Mouse (Mus musculus): Measurements from ENCODE around the gene Lpxn. TPM values are rescaled to one million over a fixed set of nuclear protein-coding genes. Genes with fewer than 3 reads are reported as not detected.

Lpxn gene
- polyA plus RNA-seq, 1 experiment = not detected

- 85% methylated on average over 3 of the region's 3 CpGs for WGBS
- TF ChIP-seq CTCF (IDR thresholded peaks at IDR 0.05; ENCODE audit: insufficient read depth, low read depth, low read length) = no peak
- TF ChIP-seq POLR2A (IDR thresholded peaks at IDR 0.05; ENCODE audit: insufficient read depth, low read depth, low read length) = no peak
These were observed 3.1 kb downstream of the Lpxn start for GRCm38 (mm10) chr19:12799081-12799480.

GRCm38 (mm10) chr19:12800621-12801020 is 4.6 kb downstream of the Lpxn start:
- H3K4me3 ChIP-seq (ENCODE audit: insufficient read depth, low read depth, low read length) = no peak overlapping the region
- H3K27ac ChIP-seq (ENCODE audit: insufficient read depth, low read depth, low read length) = no peak overlapping the region
- no peak for TF ChIP-seq CTCF (IDR thresholded peaks at IDR 0.05; ENCODE audit: insufficient read depth, low read depth, low read length)
- TF ChIP-seq POLR2A (IDR thresholded peaks at IDR 0.05; ENCODE audit: insufficient read depth, low read depth, low read length) = no peak
- no peaks in the 10 kb centered on the region for H3K4me1 ChIP-seq (ENCODE audit: control insufficient read depth, insufficient read depth, low read length)
- WGBS = 72% methylated on average over 2 of the region's 2 CpGs

More at GRCm38 (mm10) chr19:12799081-12799480, 3.1 kb downstream of the Lpxn start:
- H3K4me1 ChIP-seq (ENCODE audit: control insufficient read depth, insufficient read depth, low read length) = no peaks in the 10 kb centered on the region
- no peak overlapping the region for H3K27ac ChIP-seq (ENCODE audit: insufficient read depth, low read depth, low read length)
- H3K4me3 ChIP-seq (ENCODE audit: insufficient read depth, low read depth, low read length) = no peak overlapping the region

GRCm38 (mm10) chr19:12801046-12801445 is 5.1 kb downstream of the Lpxn start:
- Histone ChIP-seq H3K27ac (ENCODE audit: insufficient read depth, low read depth, low read length) (no peak overlapping the region), H3K4me1 (ENCODE audit: control insufficient read depth, insufficient read depth, low read length) (no peaks in the 10 kb centered on the region), H3K4me3 (ENCODE audit: insufficient read depth, low read depth, low read length) (no peak overlapping the region)
- no peak for TF ChIP-seq POLR2A (IDR thresholded peaks at IDR 0.05; ENCODE audit: insufficient read depth, low read depth, low read length)
- TF ChIP-seq CTCF (IDR thresholded peaks at IDR 0.05; ENCODE audit: insufficient read depth, low read depth, low read length) = no peak
- WGBS = 77% methylated on average over 3 of the region's 3 CpGs

- H3K4me3 ChIP-seq (ENCODE audit: insufficient read depth, low read depth, low read length) = no peak overlapping the region
- no peak overlapping the region for H3K27ac ChIP-seq (ENCODE audit: insufficient read depth, low read depth, low read length)
- H3K4me1 ChIP-seq (ENCODE audit: control insufficient read depth, insufficient read depth, low read length) = no peaks in the 10 kb centered on the region
- WGBS = 70% methylated on average over 3 of the region's 3 CpGs
- TF ChIP-seq CTCF (IDR thresholded peaks at IDR 0.05; ENCODE audit: insufficient read depth, low read depth, low read length) (no peak), POLR2A (IDR thresholded peaks at IDR 0.05; ENCODE audit: insufficient read depth, low read depth, low read length) (no peak)
These were observed 6.8 kb downstream of the Lpxn start for GRCm38 (mm10) chr19:12802830-12803229.

- 84% methylated on average over 1 of the region's 1 CpGs for WGBS
- H3K27ac ChIP-seq (ENCODE audit: insufficient read depth, low read depth, low read length) = no peak overlapping the region
- no peaks in the 10 kb centered on the region for H3K4me1 ChIP-seq (ENCODE audit: control insufficient read depth, insufficient read depth, low read length)
- no peak overlapping the region for H3K4me3 ChIP-seq (ENCODE audit: insufficient read depth, low read depth, low read length)
- no peak for TF ChIP-seq CTCF (IDR thresholded peaks at IDR 0.05; ENCODE audit: insufficient read depth, low read depth, low read length)
- no peak for TF ChIP-seq POLR2A (IDR thresholded peaks at IDR 0.05; ENCODE audit: insufficient read depth, low read depth, low read length)
These were observed 8.2 kb downstream of the Lpxn start for GRCm38 (mm10) chr19:12804237-12804636.

- Histone ChIP-seq H3K4me3 (ENCODE audit: insufficient read depth, low read depth, low read length) (no peak overlapping the region), H3K4me1 (ENCODE audit: control insufficient read depth, insufficient read depth, low read length) (no peaks in the 10 kb centered on the region), H3K27ac (ENCODE audit: insufficient read depth, low read depth, low read length) (no peak overlapping the region)
- WGBS = 90% methylated on average over 3 of the region's 3 CpGs
- TF ChIP-seq POLR2A (IDR thresholded peaks at IDR 0.05; ENCODE audit: insufficient read depth, low read depth, low read length) (no peak), CTCF (IDR thresholded peaks at IDR 0.05; ENCODE audit: insufficient read depth, low read depth, low read length) (no peak)
These were observed 9.7 kb downstream of the Lpxn start for GRCm38 (mm10) chr19:12805730-12806129.

- WGBS = 74% methylated on average over 2 of the region's 2 CpGs
- Histone ChIP-seq H3K27ac (ENCODE audit: insufficient read depth, low read depth, low read length) (no peak overlapping the region), H3K4me3 (ENCODE audit: insufficient read depth, low read depth, low read length) (no peak overlapping the region), H3K4me1 (ENCODE audit: control insufficient read depth, insufficient read depth, low read length) (no peaks in the 10 kb centered on the region)
- no peak for TF ChIP-seq CTCF (IDR thresholded peaks at IDR 0.05; ENCODE audit: insufficient read depth, low read depth, low read length)
- TF ChIP-seq POLR2A (IDR thresholded peaks at IDR 0.05; ENCODE audit: insufficient read depth, low read depth, low read length) = no peak
These were observed 10.2 kb downstream of the Lpxn start for GRCm38 (mm10) chr19:12806214-12806613.

GRCm38 (mm10) chr19:12812644-12813364 is 16.8 kb downstream of the Lpxn start:
- 78% methylated on average over 1 of the region's 1 CpGs for WGBS
- H3K27ac ChIP-seq (ENCODE audit: insufficient read depth, low read depth, low read length) = no peak overlapping the region
- no peaks in the 10 kb centered on the region for H3K4me1 ChIP-seq (ENCODE audit: control insufficient read depth, insufficient read depth, low read length)
- no peak for TF ChIP-seq POLR2A (IDR thresholded peaks at IDR 0.05; ENCODE audit: insufficient read depth, low read depth, low read length)
- no peak for TF ChIP-seq CTCF (IDR thresholded peaks at IDR 0.05; ENCODE audit: insufficient read depth, low read depth, low read length)
- H3K4me3 ChIP-seq (ENCODE audit: insufficient read depth, low read depth, low read length) = no peak overlapping the region

GRCm38 (mm10) chr19:12813883-12814282 is 17.9 kb downstream of the Lpxn start:
- WGBS = 91% methylated on average over 1 of the region's 1 CpGs
- H3K4me1 ChIP-seq (ENCODE audit: control insufficient read depth, insufficient read depth, low read length) = no peaks in the 10 kb centered on the region

More at GRCm38 (mm10) chr19:12813883-12814282, 17.9 kb downstream of the Lpxn start:
- no peak overlapping the region for H3K27ac ChIP-seq (ENCODE audit: insufficient read depth, low read depth, low read length)
- TF ChIP-seq POLR2A (IDR thresholded peaks at IDR 0.05; ENCODE audit: insufficient read depth, low read depth, low read length) (no peak), CTCF (IDR thresholded peaks at IDR 0.05; ENCODE audit: insufficient read depth, low read depth, low read length) (no peak)
- no peak overlapping the region for H3K4me3 ChIP-seq (ENCODE audit: insufficient read depth, low read depth, low read length)
